Mouse (Mus musculus) stomach, embryonic 16.5 days (tissue): ENCODE measurements around the gene Gucd1. TPM values are rescaled to one million over a fixed set of nuclear protein-coding genes. Genes with fewer than 3 reads are reported as not detected.
"Not testable (repeated sequence)": the region's sequence is repeated elsewhere in the genome, so short reads cannot be mapped to it uniquely, and the experiment has no call there.

Experiments
- ATAC-seq: fragments of 200-750 bp; cut with Nextera tagmentation; 2 replicates; pipeline ENCODE4 v1.8.0; 2017; ENCODE audit warnings: moderate number of reproducible peaks, moderate TSS enrichment; ENCODE audit not compliant: insufficient read depth, low FRiP score
- H3K27ac ChIP-seq: fragments of 300-500 bp; sonication (generic); 2 replicates; pipeline ENCODE4 v1.5.1; 2014; ENCODE audit warnings: low read length
- H3K27me3 ChIP-seq: fragments of 300-500 bp; sonication (generic); 2 replicates; pipeline ENCODE4 v1.6.1; 2014; ENCODE audit warnings: low read length, control low read depth, mixed read lengths; ENCODE audit not compliant: control insufficient read depth, insufficient read depth
- H3K36me3 ChIP-seq: fragments of 300-500 bp; sonication (generic); 2 replicates; pipeline ENCODE4 v1.6.1; 2014; ENCODE audit warnings: low read length; ENCODE audit not compliant: control insufficient read depth, insufficient read depth
- H3K4me1 ChIP-seq: fragments of 300-500 bp; sonication (generic); 2 replicates; pipeline ENCODE4 v1.6.1; 2014; ENCODE audit warnings: low read length, control low read depth, mixed read lengths; ENCODE audit not compliant: control insufficient read depth, insufficient read depth
- H3K4me2 ChIP-seq: fragments of 300-500 bp; sonication (generic); 2 replicates; pipeline ENCODE4 v1.6.1; 2014; ENCODE audit warnings: low read depth, low read length, mixed read lengths
- H3K4me3 ChIP-seq: fragments of 300-500 bp; sonication (generic); replicated peaks from 2 replicates; pipeline ENCODE4 v1.5.1; 2014; ENCODE audit warnings: mild to moderate bottlenecking, low read length
- H3K9ac ChIP-seq: fragments of 300-500 bp; sonication (generic); 2 replicates; pipeline ENCODE4 v1.6.1; 2014; ENCODE audit warnings: low read length
- H3K9me3 ChIP-seq: fragments of 300-500 bp; sonication (generic); replicated peaks from 2 replicates; pipeline ENCODE4 v1.6.1; 2016; ENCODE audit warnings: low read length, control low read depth; ENCODE audit not compliant: control insufficient read depth
- WGBS: fragments of 180-500 bp; shearing (Covaris S2); extraction: QIAGEN DNeasy Blood & Tissue Kit; methylation state at CpG from one replicate; pipeline ENCODE4 v1.1.7; 2014; 5-methylcytosine and 5-hydroxymethylcytosine counted together
- polyA plus RNA-seq: library from polyadenylated mRNA; unstranded; fragments of >200 nt; fragmentation: Nextera tagmentation; extraction: Ambion mirVana; gene quantifications from 2 replicates; pipeline ENCODE4 v1.2.1, GENCODE M21; 2015

Gucd1 gene
- polyA plus RNA-seq, 1 experiment from 2014 or later, result 24.7 TPM

- no peak overlapping the region for H3K4me3 ChIP-seq
- H3K27me3 ChIP-seq, result no peaks in the 10 kb centered on the region
- H3K9me3 ChIP-seq, result no peaks in the 10 kb centered on the region
- no peak overlapping the region for H3K4me2 ChIP-seq
- H3K4me1 ChIP-seq, result no peaks in the 10 kb centered on the region
- no peaks in the 10 kb centered on the region for H3K36me3 ChIP-seq
- WGBS, result 66% methylated on average over 10 of the region's 10 CpGs
- no peak overlapping the region for H3K27ac ChIP-seq
- no peak for ATAC-seq
- H3K9ac ChIP-seq, result no peak overlapping the region
Observed at GRCm38 (mm10) chr10:75378688-75379087, 139.1 kb downstream of the Gucd1 start.

- H3K4me2 ChIP-seq, H3K4me3 ChIP-seq, H3K4me1 ChIP-seq, H3K9ac ChIP-seq, H3K9me3 ChIP-seq, H3K36me3 ChIP-seq, H3K27me3 ChIP-seq, H3K27ac ChIP-seq: not testable (repeated sequence)
- peak; percentile 66; the same call in 1 of the 2 replicates for ATAC-seq
- 58% methylated on average over 12 of the region's 19 CpGs for WGBS
Observed at GRCm38 (mm10) chr10:75373655-75374351, 144.0 kb downstream of the Gucd1 start.

DNA sequence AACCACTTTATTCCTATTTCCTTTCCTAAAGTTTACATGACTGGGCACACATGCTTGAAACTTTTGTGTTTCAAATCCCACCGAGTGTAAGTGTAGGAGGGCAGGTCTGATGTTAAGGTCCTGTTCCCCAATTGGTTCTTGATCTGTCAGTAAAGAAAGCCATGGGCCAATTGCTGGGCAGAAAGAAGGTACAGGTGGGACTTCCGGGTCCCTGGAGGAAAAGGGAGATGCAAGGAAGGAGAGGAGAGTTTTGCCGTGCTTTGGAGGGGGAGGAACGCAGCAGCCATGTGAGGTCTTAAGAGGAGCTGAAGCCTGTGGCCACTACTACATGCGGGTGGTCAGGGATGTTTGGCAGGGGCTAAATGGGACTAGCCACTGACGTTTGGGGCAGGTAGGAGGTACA is 152.5 kb downstream of the Gucd1 start:
- Histone ChIP-seq H3K4me1 (peaks cover 4% of the 10 kb centered on the region; the same call in 1 of the 2 replicates), H3K27me3 (no peaks in the 10 kb centered on the region), H3K4me3 (peak overlapping the region; percentile 15; the same call in 1 of the 2 replicates), H3K27ac (no peak overlapping the region), H3K9me3 (no peaks in the 10 kb centered on the region), H3K9ac (no peak overlapping the region), H3K36me3 (no peaks in the 10 kb centered on the region), H3K4me2 (no peak overlapping the region)
- no peak; the same call in 1 of the 2 replicates for ATAC-seq
- WGBS, result 43% methylated on average over 6 of the region's 6 CpGs

- Histone ChIP-seq H3K27ac (no peak overlapping the region), H3K4me3 (no peak overlapping the region), H3K9ac (no peak overlapping the region), H3K27me3 (no peaks in the 10 kb centered on the region), H3K4me1 (peaks cover 4% of the 10 kb centered on the region; the same call in 1 of the 2 replicates), H3K4me2 (no peak overlapping the region), H3K36me3 (no peaks in the 10 kb centered on the region), H3K9me3 (no peaks in the 10 kb centered on the region)
- no peak for ATAC-seq
- WGBS, result 78% methylated on average over 9 of the region's 9 CpGs
Observed at GRCm38 (mm10) chr10:75364796-75365195, 153.0 kb downstream of the Gucd1 start.

DNA sequence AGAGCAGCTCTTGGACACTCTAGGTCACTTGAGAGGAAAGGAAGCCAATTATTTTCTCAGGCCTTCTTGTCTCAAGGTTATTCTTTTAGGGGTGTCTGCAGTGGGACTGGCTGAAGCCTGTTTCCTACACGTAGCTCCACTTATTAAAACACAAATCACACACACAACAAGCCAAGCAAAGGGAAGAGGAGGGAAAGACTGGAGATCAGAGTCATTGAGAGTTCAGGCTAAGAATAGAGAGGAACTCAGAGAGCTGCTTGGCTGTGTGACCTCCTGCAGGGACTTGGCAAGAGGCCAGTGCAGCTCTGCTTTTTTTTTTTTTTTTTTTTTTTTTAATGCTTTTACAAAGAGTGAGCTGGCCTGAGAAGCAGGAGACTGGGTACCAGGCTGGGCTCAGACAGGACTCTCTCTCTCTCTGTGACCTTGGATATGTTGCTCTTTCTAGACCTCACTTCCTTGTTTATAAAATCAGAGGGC is 153.5 kb downstream of the Gucd1 start:
- H3K4me2 ChIP-seq, H3K27ac ChIP-seq: not testable (repeated sequence)
- peak; percentile 80; the same call in 1 of the 2 replicates for ATAC-seq

GRCm38 (mm10) chr10:75355341-75355740 is 162.4 kb downstream of the Gucd1 start:
- H3K27ac ChIP-seq, result no peak overlapping the region
- no peaks in the 10 kb centered on the region for H3K36me3 ChIP-seq
- H3K4me3 ChIP-seq, result no peak overlapping the region
- H3K4me1 ChIP-seq, result no peaks in the 10 kb centered on the region
- WGBS, result 63% methylated on average over 4 of the region's 4 CpGs
- H3K27me3 ChIP-seq, result no peaks in the 10 kb centered on the region
- H3K9me3 ChIP-seq, result no peaks in the 10 kb centered on the region
- no peak overlapping the region for H3K4me2 ChIP-seq
- H3K9ac ChIP-seq, result no peak overlapping the region
- no peak for ATAC-seq

More for the DNA sequence above, 153.5 kb downstream of the Gucd1 start:
- not testable (repeated sequence) for H3K9ac ChIP-seq, H3K36me3 ChIP-seq, H3K9me3 ChIP-seq, H3K4me1 ChIP-seq, H3K4me3 ChIP-seq, H3K27me3 ChIP-seq
- 9% methylated on average over 1 of the region's 1 CpGs for WGBS

DNA sequence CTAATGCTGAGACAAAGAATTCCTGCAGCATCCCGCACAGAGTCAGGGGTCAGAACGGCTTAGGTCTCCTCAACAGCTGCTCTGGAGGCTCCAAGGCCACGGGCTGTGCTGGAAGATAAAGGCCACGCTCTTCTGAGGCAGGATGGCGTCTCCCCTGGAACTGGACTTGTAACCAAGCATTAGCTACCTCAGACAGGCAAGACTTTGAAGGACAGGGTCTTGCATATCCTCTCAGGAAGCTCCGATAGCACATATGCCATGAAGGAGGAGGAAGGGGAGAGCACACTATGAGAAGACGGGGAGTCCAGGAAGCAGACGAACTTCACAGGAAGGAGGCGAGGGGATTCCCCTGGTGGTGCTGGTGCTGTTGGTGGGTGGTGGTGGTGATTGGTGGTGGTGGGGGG is 163.9 kb downstream of the Gucd1 start:
- not testable (repeated sequence) for H3K4me3 ChIP-seq, H3K9me3 ChIP-seq, H3K4me2 ChIP-seq, H3K9ac ChIP-seq, H3K36me3 ChIP-seq, ATAC-seq, H3K27me3 ChIP-seq, H3K27ac ChIP-seq, H3K4me1 ChIP-seq
- WGBS, result 75% methylated on average over 8 of the region's 9 CpGs

DNA sequence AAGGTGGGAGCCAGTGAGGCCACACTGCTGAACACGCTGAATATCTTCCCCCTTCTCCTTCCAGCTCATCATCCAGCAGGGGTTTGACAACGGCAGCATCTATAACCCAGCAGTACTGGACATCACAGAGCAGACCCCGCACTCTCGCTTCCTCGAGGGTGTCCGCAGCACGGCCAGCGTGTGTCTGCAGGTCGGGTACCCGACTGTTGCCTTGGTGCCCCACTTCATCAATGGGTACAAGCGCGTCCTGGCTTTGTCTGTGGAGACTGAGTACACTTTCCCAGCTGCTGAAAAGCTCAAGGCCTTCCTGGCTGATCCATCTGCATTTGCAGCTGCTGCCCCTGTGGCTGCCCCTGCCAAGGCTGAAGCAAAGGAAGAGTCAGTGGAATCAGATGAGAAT is 165.2 kb downstream of the Gucd1 start:
- no peak overlapping the region for H3K9ac ChIP-seq
- H3K4me3 ChIP-seq, result no peak overlapping the region
- no peaks in the 10 kb centered on the region for H3K27me3 ChIP-seq
- no peaks in the 10 kb centered on the region for H3K4me1 ChIP-seq
- H3K9me3 ChIP-seq, result no peaks in the 10 kb centered on the region
- ATAC-seq, result no peak
- WGBS, result 92% methylated on average over 12 of the region's 12 CpGs
- no peak overlapping the region for H3K4me2 ChIP-seq
- no peaks in the 10 kb centered on the region for H3K36me3 ChIP-seq
- H3K27ac ChIP-seq, result no peak overlapping the region

- no peak overlapping the region for H3K27ac ChIP-seq
- H3K36me3 ChIP-seq, result no peaks in the 10 kb centered on the region
- no peak overlapping the region for H3K4me2 ChIP-seq
- no peaks in the 10 kb centered on the region; the same call in 1 of the 2 replicates for H3K9me3 ChIP-seq
- no peak for ATAC-seq
- WGBS, result 79% methylated on average over 5 of the region's 5 CpGs
- H3K4me3 ChIP-seq, result no peak overlapping the region
- H3K4me1 ChIP-seq, result no peaks in the 10 kb centered on the region
- no peak overlapping the region for H3K9ac ChIP-seq
- H3K27me3 ChIP-seq, result no peaks in the 10 kb centered on the region
Observed at GRCm38 (mm10) chr10:75350564-75350963, 167.2 kb downstream of the Gucd1 start.
